Mouse (Mus musculus): ENCODE measurements around the gene Ptges2. TPM values are rescaled to one million over a fixed set of nuclear protein-coding genes. Genes with fewer than 3 reads are reported as not detected.

Gene Ptges2
- polyA plus RNA-seq, 1 experiment from 2014 or later = 42.7 TPM

DNA sequence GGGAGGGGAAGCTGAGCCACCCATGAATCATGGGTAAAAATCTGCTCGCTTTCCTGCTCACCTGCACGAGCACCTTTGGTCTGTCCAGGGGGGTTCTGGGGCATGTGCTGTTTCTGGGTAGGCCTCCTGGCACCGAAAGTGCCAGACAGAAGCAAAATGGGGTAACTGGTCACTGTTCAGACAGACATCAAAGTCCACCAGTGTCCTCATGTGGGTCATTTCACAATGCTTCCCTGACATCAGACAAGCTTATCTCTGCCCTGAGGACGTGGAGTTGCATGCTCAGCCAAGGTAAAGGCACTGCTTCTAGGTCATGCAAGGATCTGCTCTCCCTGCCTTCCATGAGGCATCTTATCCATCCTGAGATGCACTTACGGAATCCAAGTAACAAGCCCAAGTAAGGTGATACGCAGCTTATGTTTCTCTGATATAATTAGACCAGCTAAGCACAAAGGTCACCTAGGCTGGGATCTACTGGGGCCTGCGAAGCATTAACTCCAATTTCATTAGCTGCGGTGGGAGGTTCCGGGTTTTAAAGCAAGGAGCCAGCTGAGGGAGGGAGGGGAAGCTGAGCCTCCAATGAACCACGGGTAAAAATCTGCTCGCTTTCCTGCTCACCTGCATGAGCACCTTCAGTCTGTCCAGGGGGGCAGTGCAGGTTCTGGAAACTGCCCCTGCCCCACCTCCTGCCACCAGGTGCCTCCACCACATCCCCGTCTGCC, 22.9 kb downstream of the Ptges2 start:
- ATAC-seq = no peak
- Histone ChIP-seq H3K4me1 (replicated peaks; ENCODE audit: control insufficient read depth, insufficient read depth, low read length) (peaks cover 5% of the 10 kb centered on the region), H3K4me2 (ENCODE audit: low read length) (no peak overlapping the region), H3K9me3 (ENCODE audit: control insufficient read depth, low read length) (no peaks in the 10 kb centered on the region), H3K27ac (ENCODE audit: low read length) (no peak overlapping the region), H3K9ac (replicated peaks; ENCODE audit: low read depth, low read length) (no peak overlapping the region), H3K4me3 (replicated peaks; ENCODE audit: low read length) (no peak overlapping the region), H3K27me3 (replicated peaks; ENCODE audit: control insufficient read depth, insufficient read depth, low read length) (no peaks in the 10 kb centered on the region), H3K36me3 (ENCODE audit: control insufficient read depth, insufficient read depth) (peaks cover 54% of the 10 kb centered on the region)
- WGBS = 91% methylated on average over 12 of the region's 12 CpGs

DNA sequence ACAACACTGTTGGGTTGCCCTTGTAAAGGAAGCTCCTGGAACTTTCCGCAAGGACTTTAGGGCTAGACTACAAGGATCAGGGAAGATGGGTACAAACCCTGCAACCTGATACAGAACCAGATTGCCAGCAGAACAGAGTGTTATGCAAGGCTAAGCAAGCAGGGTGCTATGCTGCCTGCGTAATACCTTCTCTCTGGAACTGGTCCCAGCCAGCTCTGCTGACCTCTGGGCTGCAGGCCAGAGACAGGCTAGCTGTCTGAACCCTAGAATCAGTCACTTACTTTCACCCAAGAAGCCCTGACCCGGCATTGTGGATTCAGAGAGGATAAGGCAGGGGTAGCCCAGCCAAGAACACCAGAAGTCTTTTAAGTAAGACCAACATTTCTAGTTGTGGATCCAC, 23.7 kb downstream of the Ptges2 start:
- Histone ChIP-seq H3K36me3 (ENCODE audit: control insufficient read depth, insufficient read depth) (peaks cover 54% of the 10 kb centered on the region), H3K9me3 (ENCODE audit: control insufficient read depth, low read length) (no peaks in the 10 kb centered on the region), H3K9ac (replicated peaks; ENCODE audit: low read depth, low read length) (no peak overlapping the region), H3K4me2 (ENCODE audit: low read length) (no peak overlapping the region), H3K4me1 (replicated peaks; ENCODE audit: control insufficient read depth, insufficient read depth, low read length) (peaks cover 11% of the 10 kb centered on the region), H3K4me3 (replicated peaks; ENCODE audit: low read length) (no peak overlapping the region), H3K27ac (ENCODE audit: low read length) (no peak overlapping the region), H3K27me3 (replicated peaks; ENCODE audit: control insufficient read depth, insufficient read depth, low read length) (no peaks in the 10 kb centered on the region)
- WGBS = 92% methylated on average over 3 of the region's 3 CpGs
- ATAC-seq = no peak

DNA sequence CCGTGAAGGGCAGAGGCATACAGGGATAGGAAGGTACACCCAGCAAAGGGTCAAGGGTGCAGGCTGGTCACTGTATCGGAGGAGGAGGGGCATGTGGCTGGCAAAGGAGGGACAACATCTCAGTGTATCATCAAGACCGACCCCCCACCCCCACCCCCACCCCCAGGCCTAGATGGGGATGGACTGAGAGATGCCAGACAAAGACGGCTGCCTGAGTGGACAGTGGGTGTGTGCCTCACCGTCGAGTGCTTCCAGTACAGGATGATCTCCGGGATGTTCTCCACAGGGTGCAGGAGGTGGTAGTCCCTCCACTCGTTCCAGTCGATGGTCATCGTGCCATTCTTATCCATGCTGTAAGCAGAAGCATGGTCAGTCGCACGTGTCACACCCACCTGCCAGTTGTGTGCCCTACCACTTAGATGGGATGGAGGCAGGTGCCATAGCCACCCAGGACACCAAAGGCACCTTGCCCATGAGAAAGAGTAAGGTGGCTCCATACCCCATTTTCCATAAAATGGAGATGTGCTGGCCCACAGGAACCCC, 24.4 kb downstream of the Ptges2 start:
- H3K9ac ChIP-seq (replicated peaks; ENCODE audit: low read depth, low read length) = no peak overlapping the region
- no peaks in the 10 kb centered on the region for H3K9me3 ChIP-seq (ENCODE audit: control insufficient read depth, low read length)
- peaks cover 48% of the 10 kb centered on the region for H3K36me3 ChIP-seq (ENCODE audit: control insufficient read depth, insufficient read depth)
- no peak for ATAC-seq
- H3K4me1 ChIP-seq (replicated peaks; ENCODE audit: control insufficient read depth, insufficient read depth, low read length) = peaks cover 11% of the 10 kb centered on the region
- 93% methylated on average over 12 of the region's 12 CpGs for WGBS
- H3K27me3 ChIP-seq (replicated peaks; ENCODE audit: control insufficient read depth, insufficient read depth, low read length) = no peaks in the 10 kb centered on the region
- no peak overlapping the region for H3K4me2 ChIP-seq (ENCODE audit: low read length)
- H3K4me3 ChIP-seq (replicated peaks; ENCODE audit: low read length) = no peak overlapping the region
- H3K27ac ChIP-seq (ENCODE audit: low read length) = no peak overlapping the region

DNA sequence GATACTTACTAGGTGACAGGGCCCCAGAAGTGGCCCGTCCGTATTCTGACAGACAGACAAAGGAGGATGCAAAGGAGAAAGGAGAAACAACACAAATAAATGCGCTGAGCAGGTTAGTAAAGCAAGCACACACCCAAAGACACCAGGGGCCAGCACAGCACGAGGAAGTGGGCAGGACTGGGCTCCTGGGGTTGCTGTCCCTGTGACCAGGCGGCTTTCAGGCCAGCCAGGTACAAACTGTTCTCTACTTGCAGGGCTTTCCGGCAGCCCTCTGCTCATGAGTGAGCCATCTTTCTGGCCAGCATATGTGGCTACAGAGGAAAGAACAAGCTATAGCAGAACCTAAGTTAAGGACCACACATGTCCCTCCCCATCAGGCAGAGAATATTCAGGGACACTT, 25.0 kb downstream of the Ptges2 start:
- no peaks in the 10 kb centered on the region for H3K9me3 ChIP-seq (ENCODE audit: control insufficient read depth, low read length)
- H3K4me2 ChIP-seq (ENCODE audit: low read length) = no peak overlapping the region
- H3K27ac ChIP-seq (ENCODE audit: low read length) = no peak overlapping the region
- no peak for ATAC-seq
- 75% methylated on average over 6 of the region's 6 CpGs for WGBS
- H3K4me1 ChIP-seq (replicated peaks; ENCODE audit: control insufficient read depth, insufficient read depth, low read length) = peaks cover 11% of the 10 kb centered on the region
- no peak overlapping the region for H3K4me3 ChIP-seq (replicated peaks; ENCODE audit: low read length)
- H3K9ac ChIP-seq (replicated peaks; ENCODE audit: low read depth, low read length) = no peak overlapping the region
- peaks cover 44% of the 10 kb centered on the region for H3K36me3 ChIP-seq (ENCODE audit: control insufficient read depth, insufficient read depth)
- H3K27me3 ChIP-seq (replicated peaks; ENCODE audit: control insufficient read depth, insufficient read depth, low read length) = no peaks in the 10 kb centered on the region

DNA sequence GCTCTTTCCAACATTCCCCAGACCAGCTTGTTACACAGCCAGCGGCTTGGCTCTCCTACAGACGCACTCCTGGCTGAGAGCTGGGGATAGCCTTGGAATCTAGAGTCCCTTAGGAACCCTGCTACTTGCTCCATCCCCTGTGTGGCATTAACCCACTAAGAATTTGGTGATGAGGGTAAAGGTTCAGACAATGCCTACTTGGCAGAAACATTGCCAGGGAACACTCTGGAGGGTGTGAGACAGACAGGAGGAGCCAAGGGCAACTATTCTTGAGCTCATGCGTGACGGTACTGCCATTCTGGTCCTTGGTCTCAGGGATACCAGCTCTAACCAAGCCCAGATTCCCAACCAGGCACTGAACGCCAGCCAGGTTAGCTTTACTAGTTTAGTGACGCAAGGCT, 26.2 kb downstream of the Ptges2 start:
- H3K27ac ChIP-seq (ENCODE audit: low read length) = no peak overlapping the region
- H3K9ac ChIP-seq (replicated peaks; ENCODE audit: low read depth, low read length) = no peak overlapping the region
- no peak overlapping the region for H3K4me3 ChIP-seq (replicated peaks; ENCODE audit: low read length)
- H3K4me1 ChIP-seq (replicated peaks; ENCODE audit: control insufficient read depth, insufficient read depth, low read length) = peaks cover 11% of the 10 kb centered on the region
- H3K4me2 ChIP-seq (ENCODE audit: low read length) = no peak overlapping the region
- no peak for ATAC-seq
- no peaks in the 10 kb centered on the region for H3K27me3 ChIP-seq (replicated peaks; ENCODE audit: control insufficient read depth, insufficient read depth, low read length)
- WGBS = 97% methylated on average over 6 of the region's 6 CpGs
- H3K9me3 ChIP-seq (ENCODE audit: control insufficient read depth, low read length) = no peaks in the 10 kb centered on the region
- peaks cover 34% of the 10 kb centered on the region for H3K36me3 ChIP-seq (ENCODE audit: control insufficient read depth, insufficient read depth)

DNA sequence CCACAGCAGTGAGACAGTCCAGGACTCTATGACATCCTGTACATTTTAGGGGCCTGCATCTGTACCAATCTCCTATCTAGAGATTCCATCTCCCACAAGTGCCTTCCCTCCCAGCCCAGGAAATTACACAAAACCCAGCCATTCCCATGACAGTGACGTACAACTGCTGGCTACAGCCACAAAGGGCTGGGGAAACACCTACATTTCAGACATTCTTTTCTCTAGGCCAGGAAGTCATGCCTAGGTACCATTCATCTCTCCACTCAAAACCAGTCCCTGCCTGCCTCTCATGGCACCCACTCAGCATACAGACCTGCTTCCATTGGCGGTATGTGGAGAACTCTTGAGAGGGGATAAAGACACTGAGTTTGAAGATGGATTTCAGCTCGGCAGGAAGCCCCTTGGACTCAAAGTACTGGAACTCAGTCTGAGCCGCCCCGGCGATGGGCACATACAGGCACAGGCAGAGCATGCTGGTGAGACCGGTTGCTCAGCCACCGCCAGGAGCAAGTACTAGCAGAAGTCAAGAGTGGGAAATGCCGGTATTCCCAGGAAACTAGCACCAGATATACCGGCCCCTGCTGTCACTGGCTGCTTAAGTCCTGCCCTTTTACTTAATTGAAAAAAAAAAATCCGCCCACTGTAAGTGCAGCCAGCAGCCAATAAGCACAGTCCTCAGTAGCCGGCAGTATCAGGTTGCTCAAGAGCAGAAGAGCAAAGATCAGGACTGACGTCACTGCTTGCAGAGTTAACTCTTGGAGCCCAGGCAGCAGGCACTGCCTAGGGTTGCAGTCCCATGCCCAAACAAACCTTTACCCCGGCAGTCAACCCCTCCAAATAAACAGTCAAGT, 28.0 kb downstream of the Ptges2 start:
- Histone ChIP-seq H3K9me3 (ENCODE audit: control insufficient read depth, low read length) (no peaks in the 10 kb centered on the region), H3K9ac (replicated peaks; ENCODE audit: low read depth, low read length) (peak overlapping the region; percentile 53), H3K27me3 (replicated peaks; ENCODE audit: control insufficient read depth, insufficient read depth, low read length) (no peaks in the 10 kb centered on the region), H3K4me1 (replicated peaks; ENCODE audit: control insufficient read depth, insufficient read depth, low read length) (peaks cover 22% of the 10 kb centered on the region), H3K27ac (ENCODE audit: low read length) (0 out of 2 replicates have a peak overlapping the region, but pooled peaks have one; percentile 9), H3K36me3 (ENCODE audit: control insufficient read depth, insufficient read depth) (peaks cover 18% of the 10 kb centered on the region), H3K4me3 (replicated peaks; ENCODE audit: low read length) (peak overlapping the region; percentile 34), H3K4me2 (ENCODE audit: low read length) (peak overlapping the region; percentile 53)
- ATAC-seq = peak; percentile 57
- WGBS = 3% methylated on average over 14 of the region's 14 CpGs

DNA sequence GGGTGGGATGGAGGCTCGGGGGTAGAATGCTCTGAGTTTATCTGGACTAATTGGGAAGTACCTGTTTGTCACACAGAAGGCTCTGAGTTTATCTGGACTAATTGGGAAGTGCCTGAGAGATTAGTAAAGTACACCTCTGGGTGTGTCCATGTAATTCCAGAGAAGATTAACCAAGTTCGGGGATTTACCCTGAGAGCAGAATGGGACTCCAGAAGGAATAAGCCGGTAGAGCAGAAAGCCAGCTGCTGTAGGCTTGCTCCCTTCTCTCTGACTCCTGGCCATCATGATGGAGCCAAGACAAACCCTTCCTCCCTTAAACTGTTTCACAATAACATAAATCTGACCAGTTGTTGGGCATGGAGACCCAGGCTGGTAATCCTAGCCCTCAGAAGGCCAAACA, 29.1 kb downstream of the Ptges2 start:
- 10% methylated on average over 3 of the region's 3 CpGs for WGBS
- Histone ChIP-seq H3K27ac (ENCODE audit: low read length) (0 out of 2 replicates have a peak overlapping the region, but pooled peaks have one; percentile 37), H3K4me2 (ENCODE audit: low read length) (no peak overlapping the region), H3K27me3 (replicated peaks; ENCODE audit: control insufficient read depth, insufficient read depth, low read length) (no peaks in the 10 kb centered on the region), H3K9ac (replicated peaks; ENCODE audit: low read depth, low read length) (no peak overlapping the region), H3K4me1 (replicated peaks; ENCODE audit: control insufficient read depth, insufficient read depth, low read length) (peaks cover 33% of the 10 kb centered on the region), H3K36me3 (ENCODE audit: control insufficient read depth, insufficient read depth) (peaks cover 9% of the 10 kb centered on the region), H3K9me3 (ENCODE audit: control insufficient read depth, low read length) (no peaks in the 10 kb centered on the region), H3K4me3 (replicated peaks; ENCODE audit: low read length) (no peak overlapping the region)
- no peak for ATAC-seq

DNA sequence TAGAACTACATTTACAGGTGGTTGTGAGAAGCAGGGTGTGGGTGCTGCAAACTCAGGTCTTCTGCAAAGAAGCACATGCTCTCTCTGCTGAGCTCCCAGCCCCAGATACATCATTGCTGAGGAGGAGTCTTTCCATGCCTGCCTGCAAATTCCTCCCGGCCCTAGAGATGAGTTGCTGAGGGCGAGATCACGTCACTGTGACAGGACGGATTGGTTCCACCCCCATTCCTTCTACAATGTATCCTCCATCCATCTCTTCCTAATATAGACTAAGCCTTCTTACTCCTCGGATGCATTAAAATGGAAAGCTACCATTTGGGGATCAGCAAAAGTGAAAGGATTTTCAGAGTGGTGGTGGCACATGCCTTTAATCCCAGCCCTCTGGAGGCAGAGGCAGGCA, 29.9 kb downstream of the Ptges2 start:
- no peak for ATAC-seq
- no peak overlapping the region for H3K27ac ChIP-seq (ENCODE audit: low read length)
- H3K27me3 ChIP-seq (replicated peaks; ENCODE audit: control insufficient read depth, insufficient read depth, low read length) = no peaks in the 10 kb centered on the region
- H3K9me3 ChIP-seq (ENCODE audit: control insufficient read depth, low read length) = no peaks in the 10 kb centered on the region
- H3K9ac ChIP-seq (replicated peaks; ENCODE audit: low read depth, low read length) = no peak overlapping the region
- peaks cover 4% of the 10 kb centered on the region; the same call in 1 of the 2 replicates for H3K36me3 ChIP-seq (ENCODE audit: control insufficient read depth, insufficient read depth)
- H3K4me1 ChIP-seq (replicated peaks; ENCODE audit: control insufficient read depth, insufficient read depth, low read length) = peaks cover 41% of the 10 kb centered on the region
- no peak overlapping the region for H3K4me3 ChIP-seq (replicated peaks; ENCODE audit: low read length)
- H3K4me2 ChIP-seq (ENCODE audit: low read length) = no peak overlapping the region
- WGBS = 80% methylated on average over 5 of the region's 5 CpGs

DNA sequence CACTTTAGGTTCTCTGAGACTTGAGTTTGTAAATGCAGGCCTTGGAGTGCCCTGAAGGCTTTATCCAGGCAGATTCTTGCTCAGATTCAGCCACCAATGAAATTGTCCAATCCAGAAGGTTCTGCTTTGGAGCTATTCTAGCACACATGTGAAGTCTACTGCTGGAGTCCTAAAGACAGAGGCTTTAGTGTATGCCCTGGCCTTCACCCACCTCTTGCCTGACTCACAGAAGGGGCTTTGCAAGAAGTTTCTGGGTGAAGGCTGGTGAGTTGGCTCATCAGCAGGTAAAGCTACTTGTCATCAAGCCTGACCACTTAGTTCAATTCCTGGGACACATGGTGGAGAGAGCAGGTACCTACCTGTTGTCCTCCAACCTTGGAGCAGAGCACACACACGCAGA, 30.4 kb downstream of the Ptges2 start:
- H3K4me1 ChIP-seq (replicated peaks; ENCODE audit: control insufficient read depth, insufficient read depth, low read length) = peaks cover 42% of the 10 kb centered on the region

More for the DNA sequence above, 30.4 kb downstream of the Ptges2 start:
- Histone ChIP-seq H3K4me3 (replicated peaks; ENCODE audit: low read length) (no peak overlapping the region), H3K27ac (ENCODE audit: low read length) (no peak overlapping the region), H3K27me3 (replicated peaks; ENCODE audit: control insufficient read depth, insufficient read depth, low read length) (no peaks in the 10 kb centered on the region), H3K36me3 (ENCODE audit: control insufficient read depth, insufficient read depth) (no peaks in the 10 kb centered on the region), H3K9ac (replicated peaks; ENCODE audit: low read depth, low read length) (no peak overlapping the region), H3K9me3 (ENCODE audit: control insufficient read depth, low read length) (no peaks in the 10 kb centered on the region), H3K4me2 (ENCODE audit: low read length) (no peak overlapping the region)
- 91% methylated on average over 1 of the region's 1 CpGs for WGBS
- no peak for ATAC-seq

Data from forebrain, embryonic 16.5 days (tissue).